Mouse (Mus musculus) liver, embryonic 14.5 days (tissue): ENCODE measurements at regions not wholly inside any gene's neighbourhood (a gene's known extent, or its start where the extent isn't known, plus 50 kb on each side); places are given as distances from the start of the nearest gene placed in this dataset.

Experiments used
- CTCF ChIP-seq: IDR thresholded peaks from 2 replicates; pipeline ENCODE4 v1.5.1; 2016; ENCODE audit warnings: antibody characterized with exemption, low read depth, control low read depth
- EP300 ChIP-seq: IDR thresholded peaks from 2 replicates; pipeline ENCODE4 v1.6.1; 2016; ENCODE audit warnings: antibody characterized with exemption, low read depth

- TF ChIP-seq CTCF (no peak), EP300 (no peak)
Observed at GRCm38 (mm10) chr3:63610113-63610919, 126.6 kb upstream of the Gm34302 start.
